Mouse (Mus musculus): ENCODE data around the gene Cd274.

DNA sequence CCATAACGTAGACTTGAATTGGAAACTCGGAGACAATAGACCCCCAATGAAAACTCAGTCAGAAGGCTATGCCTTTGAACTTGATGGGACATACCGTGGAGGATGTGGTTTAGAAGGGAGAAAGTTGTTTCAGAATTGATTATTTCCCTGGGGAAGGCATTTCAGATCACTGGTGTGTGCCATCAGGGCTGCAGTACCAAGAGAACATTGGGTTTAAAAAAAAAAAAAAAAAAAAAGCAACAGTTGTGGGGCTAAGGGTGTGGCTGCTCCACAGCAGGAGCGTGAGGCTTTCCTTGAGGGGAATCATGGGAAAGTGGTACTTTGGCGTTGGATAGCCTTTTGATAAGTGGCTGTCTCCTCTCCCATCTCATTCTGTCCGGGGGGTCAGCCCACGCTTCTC is 55.5 kb downstream of the Cd274 start:
- TF ChIP-seq CTCF (IDR thresholded peaks at IDR 0.05; ENCODE audit: low read depth, low read length) (no peak), POLR2A (IDR thresholded peaks at IDR 0.05; ENCODE audit: insufficient read depth, low read length) (no peak), EP300 (IDR thresholded peaks at IDR 0.05; ENCODE audit: insufficient read depth, low read depth, low read length) (no peak)

All from ES-Bruce4 (cell line).